Mouse (Mus musculus) left cerebral cortex, postnatal 36 days (tissue): Measurements from ENCODE around the gene Chrd. TPM values are rescaled to one million over a fixed set of nuclear protein-coding genes. Genes with fewer than 3 reads are reported as not detected.

Experiments used
- DNase-seq, 2 experiments: peaks; one replicate each; pipeline ENCODE4 v3.0.0; 2021 to 2022; ENCODE audit warnings: low spot score in 2 of 2, mixed read lengths in 1 of 2
- intact Hi-C: fragments of 180-260 bp; cut with DNase I; formaldehyde crosslinking; loops from one replicate; pipeline ENCODE4 v1.15.1; 2025
- total RNA-seq, 2 experiments: library from RNA; stranded (reverse); gene quantifications; 2 replicates each; pipeline ENCODE4 v1.2.3; 2021

Gene Chrd
- total RNA-seq, 2 experiments from 2014 or later = 33.6 to 46.4 TPM

- peak in 1 of 2 experiments; percentile 25 for DNase-seq
- intact Hi-C loops = no loop called here
Observed at GRCm38 (mm10) chr16:20708939-20709734, 23.8 kb upstream of the Chrd start.

- intact Hi-C loops = no loop called here
- no peak for DNase-seq
Observed at GRCm38 (mm10) chr16:20710370-20710769, 22.6 kb upstream of the Chrd start.

GRCm38 (mm10) chr16:20710810-20711209 lies 22.1 kb upstream of the Chrd start:
- DNase-seq = no peak
- intact Hi-C loops = no loop called here

GRCm38 (mm10) chr16:20712190-20712589 lies 20.7 kb upstream of the Chrd start:
- DNase-seq = no peak
- intact Hi-C loops = no loop called here

- no peak for DNase-seq
- intact Hi-C loops = no loop called here
Observed at GRCm38 (mm10) chr16:20712889-20713288, 20.0 kb upstream of the Chrd start.

GRCm38 (mm10) chr16:20714307-20715080 lies 18.4 kb upstream of the Chrd start:
- intact Hi-C loops = loop anchor here (5.0 kb wide), 3 partner anchors 48 to 478 kb away; no protein-coding TSS in a partner anchor
- peak in 1 of 2 experiments; percentile 16 for DNase-seq

- no peak for DNase-seq
Observed at GRCm38 (mm10) chr16:20715161-20715560, 17.8 kb upstream of the Chrd start.

GRCm38 (mm10) chr16:20715566-20715965 lies 17.4 kb upstream of the Chrd start:
- intact Hi-C loops = loop anchor here (5.0 kb wide), 3 partner anchors 47 to 477 kb away; no protein-coding TSS in a partner anchor
- DNase-seq = no peak

More at GRCm38 (mm10) chr16:20715161-20715560, 17.8 kb upstream of the Chrd start:
- intact Hi-C loops = loop anchor here (5.0 kb wide), 3 partner anchors 47 to 477 kb away; no protein-coding TSS in a partner anchor

- intact Hi-C loops = loop anchor here (5.0 kb wide), 3 partner anchors 46 to 476 kb away; no protein-coding TSS in a partner anchor
Observed at GRCm38 (mm10) chr16:20715976-20716840, 16.7 kb upstream of the Chrd start.

GRCm38 (mm10) chr16:20716841-20717180 lies 16.1 kb upstream of the Chrd start:
- intact Hi-C loops = loop anchor here (5.0 kb wide), 3 partner anchors 45 to 475 kb away; no protein-coding TSS in a partner anchor
- DNase-seq = no peak

More at GRCm38 (mm10) chr16:20715976-20716840, 16.7 kb upstream of the Chrd start:
- DNase-seq = peak; percentile 84 to 89

GRCm38 (mm10) chr16:20717181-20717977 lies 15.5 kb upstream of the Chrd start, which contains the start of the genes Polr2h and Clcn2:
Gene Polr2h, plus strand, starts transcription at chr16:20717665.
Gene Clcn2, minus strand, starts transcription at chr16:20717746.
- intact Hi-C loops = loop anchor here (5.0 kb wide), 3 partner anchors 45 to 475 kb away; no protein-coding TSS in a partner anchor
- DNase-seq = peak; percentile 97 to 98

- no peak for DNase-seq
- intact Hi-C loops = loop anchor here (5.0 kb wide), 3 partner anchors 44 to 474 kb away; no protein-coding TSS in a partner anchor
Observed at GRCm38 (mm10) chr16:20717978-20718670, 14.8 kb upstream of the Chrd start.

GRCm38 (mm10) chr16:20721808-20722207 lies 11.1 kb upstream of the Chrd start:
- no peak for DNase-seq
- intact Hi-C loops = no loop called here

GRCm38 (mm10) chr16:20722736-20723135 lies 10.2 kb upstream of the Chrd start:
- intact Hi-C loops = no loop called here
- DNase-seq = no peak

- intact Hi-C loops = no loop called here
- DNase-seq = no peak
Observed at GRCm38 (mm10) chr16:20723247-20723646, 9.7 kb upstream of the Chrd start.

GRCm38 (mm10) chr16:20724338-20724748 lies 8.6 kb upstream of the Chrd start:
- DNase-seq = peak in 1 of 2 experiments; percentile 37
- intact Hi-C loops = no loop called here

- no peak for DNase-seq
- intact Hi-C loops = no loop called here
Observed at GRCm38 (mm10) chr16:20725321-20725720, 7.6 kb upstream of the Chrd start.

GRCm38 (mm10) chr16:20725750-20726149 lies 7.2 kb upstream of the Chrd start:
- intact Hi-C loops = no loop called here
- DNase-seq = no peak
